Mouse (Mus musculus) left cerebral cortex, postnatal 25 days (tissue): ENCODE data around the gene Nme8. TPM values are rescaled to one million over a fixed set of nuclear protein-coding genes. Genes with fewer than 3 reads are reported as not detected.

Experiments
- DNase-seq, 2 experiments: peaks; one replicate each; pipeline ENCODE4 v3.0.0; 2022; ENCODE audit warnings: low spot score in 2 of 2, mixed read lengths in 1 of 2
- intact Hi-C: fragments of 180-260 bp; cut with DNase I; formaldehyde crosslinking; loops from one replicate; pipeline ENCODE4 v1.15.1; 2025
- total RNA-seq, 2 experiments: library from RNA; stranded (reverse); gene quantifications; 2 replicates each; pipeline ENCODE4 v1.2.3; 2021

Gene Nme8
- not detected for total RNA-seq

GRCm38 (mm10) chr13:19697790-19698189 is at the start of gene Nme8:
Gene Nme8, minus strand, starts transcription at chr13:19697794.
- intact Hi-C loops: loop anchor here (1.0 to 10.0 kb wide), 3 partner anchors 337 to 595 kb away; no protein-coding TSS in a partner anchor
- DNase-seq: no peak

GRCm38 (mm10) chr13:19745741-19746140 is 48.1 kb upstream of the Nme8 start:
- no peak for DNase-seq

GRCm38 (mm10) chr13:19744536-19744935 is 46.9 kb upstream of the Nme8 start:
- intact Hi-C loops: no loop called here
- DNase-seq: no peak

More at GRCm38 (mm10) chr13:19745741-19746140, 48.1 kb upstream of the Nme8 start:
- intact Hi-C loops: no loop called here

GRCm38 (mm10) chr13:19734597-19734996 is 37.0 kb upstream of the Nme8 start:
- peak; percentile 9 to 19 for DNase-seq
- intact Hi-C loops: no loop called here

GRCm38 (mm10) chr13:19730826-19731225 is 33.2 kb upstream of the Nme8 start:
- DNase-seq: no peak
- intact Hi-C loops: no loop called here

- intact Hi-C loops: no loop called here
- no peak for DNase-seq
Observed at GRCm38 (mm10) chr13:19718954-19719353, 21.4 kb upstream of the Nme8 start.

- intact Hi-C loops: no loop called here
- no peak for DNase-seq
Observed at GRCm38 (mm10) chr13:19717201-19717600, 19.6 kb upstream of the Nme8 start.

GRCm38 (mm10) chr13:19703806-19704205 is 6.2 kb upstream of the Nme8 start:
- no peak for DNase-seq
- intact Hi-C loops: loop anchor here (10.0 kb wide), 2 partner anchors 481 to 1341 kb away; no protein-coding TSS in a partner anchor

- intact Hi-C loops: loop anchor here (10.0 kb wide), 2 partner anchors 483 to 1343 kb away; no protein-coding TSS in a partner anchor
- peak; percentile 75 to 79 for DNase-seq
Observed at GRCm38 (mm10) chr13:19701443-19702078, 4.0 kb upstream of the Nme8 start.

- intact Hi-C loops: loop anchor here (10.0 kb wide), 2 partner anchors 484 to 1344 kb away; no protein-coding TSS in a partner anchor
- peak; percentile 8 for DNase-seq
Observed at GRCm38 (mm10) chr13:19700733-19701442, 3.3 kb upstream of the Nme8 start.

- DNase-seq: peak; percentile 22
- intact Hi-C loops: loop anchor here (1.0 to 10.0 kb wide), 3 partner anchors 336 to 594 kb away; no protein-coding TSS in a partner anchor
Observed at GRCm38 (mm10) chr13:19698524-19699173, 1.1 kb upstream of the Nme8 start.

- intact Hi-C loops: loop anchor here (10.0 kb wide), 1 partner anchor 344 kb away; no protein-coding TSS in a partner anchor
- no peak for DNase-seq
Observed at GRCm38 (mm10) chr13:19690417-19690816, 7.2 kb downstream of the Nme8 start.

GRCm38 (mm10) chr13:19689971-19690370 is 7.6 kb downstream of the Nme8 start:
- DNase-seq: no peak
- intact Hi-C loops: loop anchor here (5.0 to 10.0 kb wide), 2 partner anchors 328 to 345 kb away; no protein-coding TSS in a partner anchor

GRCm38 (mm10) chr13:19684007-19684406 is 13.6 kb downstream of the Nme8 start:
- peak; percentile 68 for DNase-seq
- intact Hi-C loops: no loop called here

GRCm38 (mm10) chr13:19682879-19683640 is 14.5 kb downstream of the Nme8 start:
- no peak for DNase-seq
- intact Hi-C loops: loop anchor here (1.0 kb wide), 2 partner anchors 506 to 525 kb away; no protein-coding TSS in a partner anchor

GRCm38 (mm10) chr13:19674601-19675000 is 23.0 kb downstream of the Nme8 start:
- intact Hi-C loops: no loop called here
- DNase-seq: no peak

GRCm38 (mm10) chr13:19674025-19674424 is 23.6 kb downstream of the Nme8 start:
- intact Hi-C loops: no loop called here
- no peak for DNase-seq

GRCm38 (mm10) chr13:19668355-19669140 is 29.0 kb downstream of the Nme8 start:
- intact Hi-C loops: no loop called here
- no peak for DNase-seq

GRCm38 (mm10) chr13:19652405-19652804 is 45.2 kb downstream of the Nme8 start:
- intact Hi-C loops: no loop called here
- no peak for DNase-seq
